Mouse (Mus musculus) C2C12 (cell line): ENCODE measurements around the gene Tanc2.

Source experiments
- CTCF ChIP-seq: IDR thresholded peaks from one replicate; pipeline ENCODE4 v1.5.1; 2011; ENCODE audit not compliant: control insufficient read depth, insufficient read depth, insufficient read length
- MYOD1 ChIP-seq: IDR thresholded peaks from one replicate; pipeline ENCODE4 v1.6.1; 2011; ENCODE audit warnings: low read depth; ENCODE audit not compliant: control insufficient read depth, insufficient read length

GRCm38 (mm10) chr11:105978634-105979033, 388.8 kb downstream of the Tanc2 start:
- no peak for TF ChIP-seq CTCF
- TF ChIP-seq MYOD1: no peak
